Mouse (Mus musculus) right cerebral cortex, postnatal 4 days (tissue): ENCODE measurements at regions not wholly inside any gene's neighbourhood (a gene's known extent, or its start where the extent isn't known, plus 50 kb on each side); places are given as distances from the start of the nearest gene placed in this dataset.
A peak's percentile ranks its signal among the peaks of the same experiment; 100 is the strongest.

Experiments
- DNase-seq: peaks from one replicate; pipeline ENCODE4 v3.0.0-alpha.2; 2022

DNA sequence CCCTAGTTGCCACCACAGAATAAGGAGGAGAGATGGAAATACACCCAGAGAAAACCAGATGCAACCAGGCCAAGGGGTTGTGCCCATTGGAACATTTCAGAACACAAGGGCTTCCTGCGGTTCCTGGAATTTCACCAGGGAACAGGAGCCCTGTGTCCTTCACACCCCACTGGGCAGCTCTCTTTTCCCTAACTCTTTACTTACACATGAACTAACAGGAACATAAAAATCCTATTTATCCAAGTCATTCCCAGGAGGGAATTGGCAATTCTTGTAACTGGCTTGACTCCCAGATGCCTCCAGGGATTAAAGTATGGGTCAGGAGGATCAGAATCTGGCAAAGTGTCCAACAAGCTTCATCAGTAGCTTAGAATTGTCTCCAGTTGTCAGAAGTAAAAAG, 62.2 kb upstream of the Glycam1 start:
- peak; percentile 6 for DNase-seq
